Mouse (Mus musculus) left cerebral cortex, adult 8-10 months (tissue): ENCODE measurements around the gene Zc3hc1. TPM values are rescaled to one million over a fixed set of nuclear protein-coding genes. Genes with fewer than 3 reads are reported as not detected.

ENCODE experiments used
- DNase-seq, 2 experiments: peaks; one replicate each; pipeline ENCODE4 v3.0.0; 2022; ENCODE audit warnings: low spot score in 2 of 2
- total RNA-seq, 4 experiments: library from RNA; stranded (reverse); gene quantifications; 2 replicates each; pipeline ENCODE4 v1.2.4; 2022

The Zc3hc1 gene
- total RNA-seq, 4 experiments from 2014 or later, result 25.5 to 30.3 (median 26.7) TPM

DNA sequence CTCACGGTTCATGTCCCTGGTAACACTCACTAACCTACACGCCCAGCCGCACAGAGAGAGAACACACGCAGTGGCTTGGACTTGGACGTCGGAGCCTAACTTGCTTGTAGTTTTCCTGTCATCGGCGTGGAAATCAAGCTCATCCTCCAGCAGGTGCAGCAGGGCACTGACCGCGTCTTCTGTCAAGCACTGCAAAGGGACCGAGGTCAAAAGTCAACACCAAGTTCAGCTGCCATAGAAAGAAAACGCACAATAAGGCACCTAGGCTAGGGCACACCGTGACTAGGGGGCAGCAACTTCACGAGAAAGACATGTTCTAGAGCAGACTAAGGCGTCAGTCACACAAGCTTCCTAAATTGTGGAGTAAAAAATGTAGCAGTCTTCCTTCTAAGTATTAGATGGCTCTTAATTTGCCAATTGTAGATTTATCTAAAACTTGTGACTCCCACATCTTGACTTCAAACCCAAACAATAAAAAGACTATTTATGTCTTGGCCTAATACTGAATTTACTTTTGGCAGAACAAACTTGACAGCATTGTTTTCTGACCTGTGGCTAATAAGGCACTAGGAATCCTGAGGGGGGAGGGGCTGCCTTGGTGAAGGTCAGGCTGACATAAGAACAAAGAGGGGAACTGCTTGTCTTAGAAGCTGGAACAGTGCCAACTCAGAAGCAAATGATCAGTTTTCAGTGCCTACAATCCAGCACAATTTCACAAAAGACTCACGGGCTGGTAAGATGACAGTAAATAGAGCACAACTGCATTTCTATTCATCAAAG, 15.9 kb downstream of the Zc3hc1 start:
- no peak for DNase-seq

DNA sequence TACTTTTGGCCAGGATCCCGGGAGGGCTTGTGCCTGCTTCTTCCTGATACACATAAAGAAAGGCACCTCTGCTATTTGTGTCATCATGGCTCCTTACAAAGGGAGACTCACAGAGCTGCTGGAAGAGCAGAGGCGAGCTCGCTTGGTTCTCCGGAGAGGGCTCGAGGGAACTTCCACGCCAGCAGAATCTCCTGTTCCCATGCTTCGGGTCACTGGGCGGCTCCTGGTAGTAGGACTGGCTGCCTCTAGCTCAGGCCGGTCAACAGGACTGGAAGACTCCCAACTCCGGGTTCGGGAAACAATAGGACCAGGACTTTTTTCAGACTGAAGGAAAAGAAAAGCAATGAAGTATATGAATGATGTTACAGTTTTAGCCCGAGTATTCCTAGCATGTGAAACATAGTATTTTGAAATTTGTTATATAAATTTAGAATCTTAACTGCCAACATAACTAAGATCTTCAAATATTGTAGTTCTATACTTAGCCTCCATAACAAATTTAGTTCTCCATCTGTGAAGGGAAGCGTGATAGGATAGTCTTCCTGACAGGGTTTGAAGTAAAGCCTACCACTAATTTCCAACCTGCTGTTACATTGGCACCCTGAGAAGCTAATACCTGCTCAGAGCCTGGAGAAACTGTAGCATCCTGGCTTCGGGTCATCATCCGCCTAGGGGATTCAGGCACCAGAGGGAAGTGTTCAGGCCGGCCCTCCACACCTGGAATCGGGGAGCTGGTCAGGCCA, 18.0 kb downstream of the Zc3hc1 start:
- no peak for DNase-seq

DNA sequence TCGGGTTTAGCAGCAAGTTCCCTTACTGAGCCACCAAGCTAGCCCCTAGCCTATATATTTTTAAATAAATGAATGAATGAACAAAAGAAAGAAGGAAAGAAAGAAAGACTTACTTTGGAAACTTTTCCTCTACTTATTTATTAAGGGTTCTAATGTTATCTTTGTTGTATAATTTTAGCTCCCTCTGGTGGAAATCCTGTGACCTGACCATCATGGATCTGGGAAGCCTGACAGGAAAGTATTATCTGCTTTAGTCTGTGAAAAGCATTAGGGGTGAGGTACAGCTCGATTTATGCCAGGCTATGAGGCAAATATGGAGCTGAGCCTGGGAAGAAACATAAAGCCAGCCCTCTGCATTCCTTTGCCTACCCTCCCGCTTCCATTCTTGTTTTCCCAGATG, 21.5 kb downstream of the Zc3hc1 start:
- DNase-seq, result no peak

DNA sequence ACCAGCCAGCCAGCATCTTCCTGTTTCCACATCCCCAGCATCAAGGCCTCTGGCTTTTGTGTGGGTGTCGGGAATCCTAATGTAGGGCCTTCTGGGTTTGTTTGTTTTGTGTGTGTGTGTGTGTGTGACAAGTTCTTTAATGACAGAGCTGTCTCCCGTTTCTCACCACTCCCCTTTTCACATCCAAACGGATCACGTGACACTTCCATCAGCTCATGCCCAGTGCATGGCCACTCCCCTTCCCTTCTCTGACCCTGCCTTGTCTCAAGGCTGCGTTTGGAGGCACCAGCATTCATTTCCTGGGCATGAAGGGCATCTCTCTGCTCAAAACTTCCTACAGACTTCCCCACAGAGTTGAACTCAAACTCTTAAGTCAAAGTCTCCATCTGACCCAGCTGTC, 27.0 kb downstream of the Zc3hc1 start:
- DNase-seq, result no peak

DNA sequence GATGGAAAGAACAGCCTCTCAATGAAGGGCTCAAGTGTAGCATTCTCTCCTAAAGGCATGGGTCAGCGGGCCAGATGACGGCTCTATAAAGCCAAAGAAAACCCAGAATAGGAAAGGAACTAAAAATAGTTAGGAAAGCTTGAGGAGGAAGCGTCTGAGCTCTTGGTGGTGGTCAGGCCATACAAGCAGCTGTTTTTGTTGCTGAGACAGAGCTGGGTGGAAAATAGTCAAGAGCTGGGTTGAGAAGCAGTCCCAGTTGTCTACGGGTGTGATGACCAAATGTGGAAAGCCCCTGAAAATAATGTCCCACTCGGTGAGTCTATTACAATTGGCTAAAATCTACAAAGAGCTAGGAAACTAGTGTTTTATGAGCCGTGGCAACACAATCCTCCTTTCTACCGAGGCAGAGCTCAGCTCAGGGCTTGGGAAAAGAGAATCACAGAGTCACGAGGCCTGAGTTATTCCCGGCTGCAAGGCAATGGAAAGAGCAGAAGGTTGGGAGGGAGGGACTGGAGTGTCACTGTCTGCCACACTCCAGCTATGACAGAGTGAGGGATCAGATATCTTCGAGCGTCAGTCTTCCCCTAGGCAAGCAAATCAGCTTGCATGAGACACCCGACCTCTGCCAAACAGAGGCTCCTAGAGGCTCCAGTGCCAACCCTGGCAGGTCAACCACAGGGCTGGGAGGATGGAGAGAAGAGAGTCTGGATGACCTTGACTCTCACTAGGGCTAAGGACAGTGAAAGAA, 30.9 kb downstream of the Zc3hc1 start:
- DNase-seq, result no peak

DNA sequence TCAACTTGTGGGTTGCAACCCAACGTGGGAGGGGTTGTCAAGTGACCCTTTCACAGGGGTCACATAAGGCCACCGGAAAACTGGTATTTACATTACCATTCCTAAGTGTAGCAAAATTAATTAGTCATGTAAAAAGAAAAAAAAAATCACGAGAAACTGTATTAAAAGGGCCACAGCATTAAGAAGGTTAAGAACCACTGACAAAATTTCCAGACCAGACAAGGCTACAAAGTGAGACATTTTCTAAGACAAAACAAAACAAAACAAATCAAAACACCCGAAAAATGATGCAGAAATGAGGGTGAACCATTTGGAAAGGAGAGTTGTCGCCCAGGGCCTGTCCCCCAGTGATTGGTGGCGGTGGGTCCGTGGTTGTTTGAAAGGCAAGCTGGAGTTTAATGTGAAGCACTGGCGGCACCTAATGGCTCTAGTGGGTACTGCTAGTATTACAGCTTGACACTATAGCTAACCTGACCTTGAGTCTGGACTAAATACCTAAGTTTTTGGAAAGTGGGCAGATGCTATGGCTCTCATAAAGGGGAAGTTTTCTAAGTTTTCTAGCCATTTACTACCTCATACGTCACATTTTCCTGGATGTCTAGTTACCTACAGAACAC, 33.2 kb downstream of the Zc3hc1 start:
- DNase-seq, result peak; percentile 32 to 66

DNA sequence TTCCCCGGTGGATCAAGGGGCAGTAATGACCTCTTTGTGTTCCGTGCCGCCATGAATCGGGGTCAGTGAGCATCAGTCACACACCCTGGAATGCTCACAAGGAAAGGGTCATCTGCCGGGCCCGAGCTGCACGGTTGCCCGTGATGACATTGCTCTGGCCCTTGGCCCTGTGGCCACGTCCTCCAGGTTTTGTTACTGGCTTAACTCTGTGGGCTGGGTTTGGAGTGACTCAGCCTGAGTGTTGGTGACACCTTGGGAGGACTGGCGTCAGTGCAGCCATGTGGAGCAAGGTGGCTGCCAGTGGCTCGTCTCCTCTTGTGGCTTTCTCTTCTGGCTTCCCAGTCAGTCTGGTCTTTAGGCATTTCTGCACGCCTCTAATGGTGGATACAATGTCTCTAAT, 34.1 kb downstream of the Zc3hc1 start:
- no peak for DNase-seq

DNA sequence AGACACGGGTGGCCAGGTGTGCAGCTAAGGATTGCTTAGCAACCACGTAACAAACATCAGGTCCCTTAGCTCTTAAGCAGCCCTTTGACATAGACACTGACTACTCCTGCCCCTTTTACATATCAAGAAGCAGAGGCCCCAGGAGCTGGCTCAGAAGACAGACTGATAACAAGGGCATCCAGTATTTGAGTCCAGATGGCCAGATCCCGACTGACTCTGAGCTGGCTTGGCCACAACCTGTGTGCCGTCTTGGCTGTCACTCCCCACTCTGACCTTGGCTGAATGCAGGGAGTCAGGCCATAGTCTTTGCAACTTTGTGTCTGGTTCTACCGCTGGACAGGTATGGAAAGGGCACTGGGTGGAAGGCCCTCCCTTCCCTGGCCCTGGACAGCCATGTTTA, 34.7 kb downstream of the Zc3hc1 start:
- DNase-seq, result no peak

DNA sequence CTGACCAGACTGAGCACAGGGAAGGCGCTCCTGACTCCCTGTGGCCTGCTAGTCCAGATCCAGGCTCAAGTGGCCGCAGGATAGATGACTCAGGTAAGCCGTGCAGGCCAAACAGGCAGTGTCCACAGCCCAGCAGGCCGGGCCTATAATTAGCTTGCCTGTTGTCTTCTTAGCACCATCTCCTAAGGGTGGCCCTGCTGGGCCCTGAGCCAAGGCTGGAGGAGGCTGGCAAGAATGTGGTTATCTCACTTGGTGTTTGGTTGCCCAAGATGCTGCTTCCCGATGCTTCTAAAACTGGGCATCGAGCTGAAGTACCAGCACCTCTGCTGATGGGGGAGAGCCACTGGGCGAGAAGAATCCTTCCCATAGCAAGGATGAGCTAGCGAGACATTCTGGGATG, 35.1 kb downstream of the Zc3hc1 start:
- DNase-seq, result no peak

DNA sequence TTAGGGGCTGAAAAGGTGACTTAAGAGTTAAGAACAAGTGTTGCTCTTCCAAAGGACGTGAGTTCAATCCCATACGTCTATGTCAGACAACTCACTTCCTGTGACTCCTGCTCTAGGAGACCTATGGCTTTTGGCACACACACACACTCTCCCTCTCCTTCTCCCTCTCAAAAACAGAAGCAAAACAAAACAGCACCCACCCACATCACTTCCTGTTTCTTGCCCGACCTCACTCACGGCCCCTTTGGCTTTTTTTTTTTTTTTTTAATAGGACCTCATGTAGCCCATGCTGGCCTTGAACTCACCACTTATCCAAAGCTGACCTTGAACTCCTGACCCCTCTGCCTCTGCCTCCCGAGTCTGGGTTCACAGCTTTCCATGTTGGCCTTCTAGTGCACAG, 36.1 kb downstream of the Zc3hc1 start:
- DNase-seq, result no peak

DNA sequence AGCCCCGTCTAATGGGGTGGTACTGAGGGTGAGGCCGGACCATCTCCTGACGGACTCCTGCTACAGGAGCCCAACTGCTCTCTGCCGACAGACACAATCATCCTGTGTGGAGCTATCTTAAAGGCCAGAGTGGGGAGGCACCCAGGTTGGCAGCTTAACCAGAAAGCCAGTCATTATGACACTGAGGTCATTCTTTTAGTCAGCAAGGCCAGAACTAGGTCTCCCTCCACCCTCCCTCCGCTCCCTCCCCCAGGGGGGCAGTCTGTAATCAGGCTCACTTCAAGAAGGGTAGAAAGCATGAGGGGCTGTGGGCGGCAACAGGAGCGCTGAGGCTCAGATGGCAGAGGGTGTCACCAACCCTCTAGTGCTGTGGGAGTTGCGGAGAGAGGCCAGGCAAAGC, 37.2 kb downstream of the Zc3hc1 start:
- DNase-seq, result no peak

DNA sequence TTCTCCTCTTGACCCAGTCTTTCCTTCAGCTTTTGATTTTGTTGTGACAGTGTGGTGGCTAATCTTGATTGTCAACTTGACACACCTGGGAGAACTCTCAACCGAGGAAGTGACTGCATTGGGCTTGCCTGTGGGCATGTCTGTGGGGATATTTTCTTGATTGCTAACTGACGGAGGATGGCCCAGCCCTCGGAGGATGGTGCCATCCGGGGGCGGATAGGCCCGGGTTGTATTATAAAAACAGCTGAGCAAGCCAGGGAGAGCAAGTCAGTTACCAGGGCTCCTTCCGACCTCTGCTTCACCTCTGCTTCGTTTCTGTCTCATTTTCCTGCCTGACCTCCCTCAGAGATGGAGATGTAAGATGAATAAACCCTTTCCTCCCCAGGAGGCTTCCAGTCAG, 38.1 kb downstream of the Zc3hc1 start:
- no peak for DNase-seq

DNA sequence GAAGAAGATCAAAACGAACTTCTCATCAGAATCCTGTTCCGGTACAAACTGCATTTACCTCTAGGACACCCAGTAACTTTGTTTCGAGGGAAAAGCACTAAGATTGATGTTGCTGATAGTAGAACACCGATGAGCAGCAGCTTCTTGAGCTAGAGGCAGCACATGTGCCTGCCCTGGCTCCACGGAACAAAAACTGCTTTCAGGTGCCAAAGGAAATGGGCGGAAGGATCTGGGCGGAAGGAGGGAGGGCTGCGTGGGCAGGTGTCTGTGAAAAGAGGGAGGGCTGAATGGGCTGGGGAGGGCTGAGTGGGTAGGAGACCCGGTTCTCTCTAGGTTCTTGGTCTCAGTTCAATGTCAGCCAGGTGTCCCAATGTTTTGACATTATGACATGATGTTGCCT, 39.5 kb downstream of the Zc3hc1 start:
- DNase-seq, result no peak

DNA sequence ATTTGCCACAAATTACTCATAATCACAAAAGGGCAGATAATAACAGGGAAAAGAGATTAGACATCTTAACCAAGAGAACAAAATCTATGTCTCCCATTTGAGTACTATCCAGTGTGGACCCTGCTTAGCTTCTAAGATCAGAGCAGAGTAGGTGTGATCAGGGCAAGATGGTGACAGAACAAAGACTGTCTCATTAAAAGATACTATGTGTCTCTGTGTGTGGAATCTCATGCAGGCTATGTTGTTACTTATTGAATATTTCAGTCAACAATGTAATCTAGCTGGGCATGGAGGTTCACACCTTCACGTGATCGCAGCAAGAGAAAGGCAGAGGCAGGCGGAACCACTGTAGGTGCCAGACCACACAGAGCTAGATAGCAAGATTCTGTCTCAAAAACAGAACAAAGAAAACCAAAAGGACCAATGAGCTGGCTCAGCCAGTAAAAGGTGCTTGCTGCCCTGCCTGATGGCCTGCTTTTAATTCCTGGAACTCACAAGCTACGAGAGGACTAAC, 43.5 kb downstream of the Zc3hc1 start:
- no peak for DNase-seq

DNA sequence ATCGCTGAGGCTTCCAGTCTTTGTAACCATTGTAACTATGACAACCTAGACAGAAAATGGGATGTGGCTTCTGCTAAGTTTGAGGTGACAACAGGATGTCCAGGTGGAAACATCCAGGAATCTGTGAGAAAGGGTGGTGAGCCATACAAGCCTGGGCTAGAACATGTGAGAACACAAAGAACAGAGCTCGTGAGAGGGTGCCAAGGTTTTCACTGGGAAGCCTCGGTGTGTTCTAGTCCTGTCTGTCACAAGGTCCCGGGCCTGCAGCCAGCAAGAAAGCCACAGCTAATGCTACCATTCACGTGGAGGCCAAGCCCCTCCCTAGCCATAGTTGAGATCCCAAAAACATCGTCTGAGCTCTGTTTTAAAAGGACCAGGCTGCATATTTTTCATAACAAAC, 44.1 kb downstream of the Zc3hc1 start:
- no peak for DNase-seq

DNA sequence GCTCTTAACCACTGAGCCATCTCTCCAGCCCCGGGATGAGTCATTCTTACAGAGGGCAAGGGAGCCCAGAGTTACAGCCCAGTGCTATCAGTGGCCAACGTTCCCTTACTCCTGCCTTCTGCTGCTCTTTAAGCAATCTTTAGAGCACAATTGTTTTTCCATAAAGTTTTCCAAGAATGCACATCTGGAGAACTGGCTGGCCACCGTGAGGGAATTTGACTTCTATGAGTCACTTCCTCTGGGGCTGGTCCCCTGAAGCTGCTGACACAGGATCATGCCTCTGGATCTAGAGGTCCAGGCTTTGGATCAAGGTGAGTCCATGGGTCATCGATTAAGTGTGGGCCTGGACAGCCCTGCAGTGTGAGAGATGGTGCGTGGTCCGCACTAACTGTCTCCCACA, 46.8 kb downstream of the Zc3hc1 start:
- no peak for DNase-seq

DNA sequence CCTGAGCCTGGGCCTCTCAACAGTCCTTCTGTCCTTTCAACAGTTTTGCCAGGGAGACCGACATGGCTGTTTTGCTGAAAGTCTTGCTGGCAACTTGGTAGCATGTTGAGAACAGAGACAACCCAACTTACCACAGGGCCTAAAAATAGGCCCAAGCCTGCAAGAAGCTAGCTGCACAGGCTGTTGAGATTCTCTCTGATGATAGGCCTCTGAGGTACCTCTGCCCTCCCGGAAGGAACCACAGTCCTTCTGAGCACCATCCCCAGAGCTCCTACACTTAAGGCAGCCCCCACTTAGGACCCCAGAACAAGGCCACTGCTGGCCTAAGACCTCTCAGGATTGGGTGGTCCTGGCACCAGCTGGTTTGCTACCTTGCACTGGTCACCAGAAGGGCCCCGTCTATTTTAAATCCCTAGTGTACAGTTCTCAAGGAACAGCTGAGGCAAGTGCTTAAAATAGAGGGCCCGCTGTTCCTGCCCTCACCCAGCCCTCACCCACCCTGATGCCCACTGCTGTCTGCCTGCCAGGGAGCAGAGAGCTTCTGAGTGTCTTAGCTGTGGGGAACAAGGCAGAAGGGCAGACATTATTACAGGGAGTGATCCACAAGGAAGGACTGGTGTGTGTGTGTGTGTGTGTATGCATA, 50.5 kb downstream of the Zc3hc1 start:
- no peak for DNase-seq

DNA sequence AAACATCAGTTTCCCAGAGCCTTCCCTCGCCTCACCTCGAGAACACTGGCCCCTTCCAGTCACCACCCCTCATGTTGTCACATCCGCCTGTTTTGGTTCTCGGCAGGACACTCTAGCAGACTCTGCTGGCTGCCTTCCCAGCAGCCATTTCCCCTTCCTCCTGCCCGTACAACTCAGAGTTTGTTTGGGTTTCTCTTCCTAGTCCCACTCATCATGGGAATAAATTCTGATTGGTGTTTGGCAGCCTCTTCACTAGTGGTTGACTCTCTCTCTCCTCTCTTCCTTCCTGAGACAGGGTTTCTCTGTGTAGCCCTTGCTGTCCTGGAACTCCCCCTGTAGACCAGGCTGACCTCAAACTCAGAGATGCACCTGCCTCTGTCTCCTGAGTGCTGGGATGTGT, 53.9 kb downstream of the Zc3hc1 start:
- DNase-seq, result no peak

DNA sequence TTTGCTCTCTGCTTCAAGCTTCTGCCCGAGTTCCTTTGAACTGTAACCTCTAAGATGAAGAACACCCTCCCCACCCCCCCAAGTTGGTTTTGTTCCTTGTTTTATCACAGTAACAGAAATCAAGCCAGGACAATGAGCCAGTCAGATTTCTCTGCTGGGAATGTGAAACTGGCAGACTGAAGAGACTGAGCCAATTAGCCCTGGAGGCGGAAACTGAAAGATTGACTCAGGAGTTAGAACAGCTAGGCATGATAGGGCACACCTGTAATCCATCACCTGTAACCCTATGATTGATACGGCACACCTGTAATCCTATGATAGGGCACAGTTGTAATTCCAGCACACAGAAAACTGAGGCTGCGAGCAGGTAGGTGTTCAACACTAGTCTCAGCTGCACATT, 58.6 kb downstream of the Zc3hc1 start:
- no peak for DNase-seq

DNA sequence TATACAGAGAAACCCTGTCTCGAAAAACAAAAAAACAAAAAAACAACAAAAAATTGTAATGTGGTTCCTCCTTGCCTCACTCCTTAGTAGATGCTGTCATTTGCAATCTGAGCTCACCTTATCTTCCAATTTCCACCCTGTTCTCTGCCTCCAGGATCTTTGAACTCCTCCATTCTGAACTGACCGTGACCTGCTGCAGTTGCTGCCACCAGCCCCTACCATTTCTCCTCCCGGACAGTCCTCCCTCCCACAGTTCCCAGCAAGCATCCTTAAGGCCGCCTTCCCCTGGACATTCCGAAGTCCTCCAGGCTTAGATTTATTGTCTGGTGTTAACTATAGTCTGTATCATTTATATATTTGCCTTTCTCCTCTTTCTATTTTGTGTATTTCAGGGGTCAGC, 60.1 kb downstream of the Zc3hc1 start:
- DNase-seq, result no peak

DNA sequence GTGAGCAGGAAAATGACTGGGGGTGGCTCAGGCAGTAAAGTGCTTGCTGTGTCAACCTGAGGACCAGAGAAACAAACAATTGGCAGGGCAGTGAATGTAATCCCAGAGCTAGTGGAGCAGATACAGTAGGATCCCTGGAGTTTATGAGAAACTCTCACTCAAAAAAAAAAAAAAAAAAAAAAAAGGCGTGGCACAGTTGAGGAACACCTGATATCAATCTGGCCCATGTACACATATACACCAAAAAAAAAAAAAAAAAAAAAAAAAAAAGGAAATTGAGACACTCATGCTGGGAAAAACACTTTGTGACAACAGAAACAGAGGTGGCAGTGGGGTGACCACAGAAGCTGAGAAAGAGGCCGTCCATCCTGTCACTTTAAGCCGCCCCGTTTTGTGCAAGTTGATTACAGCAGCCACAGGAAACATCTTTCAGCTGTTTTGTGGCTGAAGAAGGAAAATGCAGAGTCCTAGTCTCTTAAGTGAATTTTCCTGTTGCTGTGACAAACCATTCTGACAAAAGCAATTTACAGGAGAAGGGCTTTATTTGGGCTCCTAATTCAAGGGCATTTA, 64.8 kb downstream of the Zc3hc1 start:
- DNase-seq, result no peak
